Mouse (Mus musculus) embryonic stem cell, embryonic (primary cell): ENCODE data around the gene Chrnb1.

Source experiments
- CTCF ChIA-PET, 4 experiments: fragments of 300-600 bp in 2 of 4; fragments of 350-600 bp in 2 of 4; sonication (Branson Sonifier 250); formaldehyde crosslinking; loops; one replicate each; lab custom pipeline; 2022; ENCODE audit warnings: inconsistent platforms in 2 of 4; lab: Charles Lee
- POLR2A ChIA-PET, 4 experiments: fragments of 300-600 bp in 2 of 4; fragments of 350-600 bp in 2 of 4; sonication (Branson Sonifier 250); formaldehyde crosslinking; loops; one replicate each; lab custom pipeline; 2022; ENCODE audit warnings: antibody characterized with exemption in 4 of 4, inconsistent platforms in 1 of 4; lab: Charles Lee

Gene Chrnb1

DNA sequence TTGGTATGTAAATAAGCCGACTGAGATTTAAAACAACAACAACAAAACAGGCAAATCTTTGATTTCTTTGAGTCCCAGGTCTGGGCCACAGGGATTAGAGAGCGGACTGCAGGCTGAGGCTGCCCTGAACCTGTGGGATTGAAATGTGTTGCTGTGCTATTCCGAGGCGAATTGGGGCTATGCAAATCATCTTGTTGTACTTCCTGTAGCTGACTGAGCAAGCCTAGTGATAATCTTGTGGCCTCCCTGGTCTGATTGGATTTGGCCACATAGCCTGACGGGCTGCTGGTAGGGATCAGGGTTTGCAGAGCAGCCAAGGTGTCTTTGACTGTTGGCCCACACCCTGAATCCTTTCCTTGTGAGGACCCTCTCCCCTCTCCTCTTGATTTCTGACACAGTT is 20.8 kb downstream of the Chrnb1 start:
- POLR2A ChIA-PET, result interaction anchor here (0.5 to 5.9 kb wide), 25 partner anchors 8 to 205 kb away, joined by 3 to 69 read pairs (median 5); partner anchors contain the start of genes Polr2a (in 2 of the 4), Tmem102 (in 2 of the 4), 2810408A11Rik (in 1 of the 4) and Acap1 (in 1 of the 4)

DNA sequence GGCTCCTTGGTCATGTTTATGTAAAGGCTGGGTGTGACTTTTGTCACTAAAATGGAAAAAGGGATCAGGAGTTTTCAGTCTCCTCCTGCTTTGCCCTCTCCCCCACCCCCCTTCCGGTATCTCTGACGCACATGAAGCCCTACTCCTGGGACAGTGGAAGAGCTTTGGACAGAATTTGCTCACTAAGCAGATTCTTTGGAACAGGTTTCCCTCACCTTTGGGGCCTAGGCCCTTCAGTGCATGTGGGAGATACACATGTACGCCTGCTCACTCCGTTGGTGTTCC is 28.2 kb downstream of the Chrnb1 start:
- POLR2A ChIA-PET, result interaction anchor here (0.6 to 6.3 kb wide), 30 partner anchors 8 to 133 kb away, joined by 3 to 57 read pairs (median 5); partner anchors contain the start of genes Nlgn2 (in 2 of the 4), 2810408A11Rik (in 1 of the 4), Chrnb1 (in 1 of the 4) and Fgf11 (in 1 of the 4)
- CTCF ChIA-PET, result interaction anchor here in 1 of 4 experiments (0.7 kb wide), 1 partner anchor 34 kb away, joined by 3 read pairs; the partner anchor contains the start of gene Fgf11

More for the DNA sequence above, 20.8 kb downstream of the Chrnb1 start:
- CTCF ChIA-PET, result interaction anchor here in 1 of 4 experiments (1.3 to 2.1 kb wide), 2 partner anchors 102 to 159 kb away, joined by 4 to 5 read pairs; no protein-coding TSS in a partner anchor

DNA sequence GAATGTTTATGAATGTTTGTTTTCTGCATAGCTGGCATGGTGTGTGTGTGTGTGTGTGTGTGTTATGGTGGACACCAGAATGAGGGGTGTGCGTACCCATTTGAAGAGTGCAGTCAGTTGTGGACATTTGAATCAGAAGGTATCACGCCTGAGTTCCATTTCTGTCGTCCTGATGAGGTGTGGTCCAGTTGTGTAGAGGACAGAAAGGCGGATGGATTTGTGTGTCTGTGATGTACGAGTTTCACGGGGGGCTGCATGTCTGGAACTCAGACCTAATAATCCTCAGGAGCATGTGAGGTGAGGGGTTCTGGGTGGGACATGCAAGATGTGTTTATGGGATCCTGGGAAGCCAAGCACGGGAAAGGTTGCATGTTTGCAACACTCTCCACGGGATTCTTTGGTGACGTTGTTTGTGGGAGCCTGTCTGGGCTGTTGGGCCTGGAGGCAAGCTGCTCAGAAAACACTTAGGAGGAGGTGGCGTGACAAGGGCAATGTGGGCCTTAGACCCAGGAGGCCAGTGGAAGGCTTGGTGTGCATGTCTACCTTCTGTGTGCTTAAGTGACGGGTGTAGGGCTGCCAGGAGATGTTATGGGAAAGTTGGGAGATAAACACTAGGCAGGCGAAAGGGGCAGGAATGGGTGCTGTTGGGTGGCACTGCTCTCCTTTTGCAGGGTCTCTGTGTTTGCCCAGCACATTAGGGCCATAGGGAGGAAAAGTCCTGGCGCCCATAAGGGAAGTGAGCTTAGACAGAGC is 28.7 kb downstream of the Chrnb1 start:
- POLR2A ChIA-PET, result interaction anchor here (0.6 to 6.3 kb wide), 33 partner anchors 8 to 134 kb away, joined by 3 to 57 read pairs (median 4); partner anchors contain the start of genes Chrnb1 (in 2 of the 4), Nlgn2 (in 2 of the 4), 2810408A11Rik (in 1 of the 4) and Fgf11 (in 1 of the 4)
- CTCF ChIA-PET, result interaction anchor here in 1 of 4 experiments (0.7 kb wide), 1 partner anchor 34 kb away, joined by 3 read pairs; the partner anchor contains the start of gene Fgf11

DNA sequence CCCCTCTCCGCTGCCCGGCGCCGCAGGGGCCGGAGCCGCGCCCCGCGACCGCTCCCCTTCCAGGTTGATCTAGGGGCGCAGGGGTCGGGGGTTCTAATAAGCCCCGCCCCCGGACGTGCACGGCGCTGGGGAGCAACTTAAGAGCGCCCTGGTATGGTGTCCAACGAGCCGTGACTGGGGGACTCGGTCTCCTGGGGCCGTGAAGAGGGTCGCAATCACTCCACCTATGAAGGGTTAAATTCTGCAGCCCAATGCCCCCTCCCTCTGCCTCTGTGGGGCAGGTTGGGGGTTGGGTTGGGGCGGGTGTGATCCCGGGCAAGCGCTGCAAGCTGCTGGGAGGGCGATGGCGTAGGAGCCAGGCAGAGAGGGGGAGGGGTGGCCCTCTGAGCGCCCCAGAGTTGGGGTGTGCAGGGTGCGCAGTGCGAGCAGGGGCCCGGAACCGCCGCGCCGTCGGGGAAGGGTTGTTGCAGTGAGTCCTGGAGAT is 29.6 kb downstream of the Chrnb1 start:
- ChIA-PET POLR2A (interaction anchor here in 3 of 4 experiments (0.8 to 6.3 kb wide), 15 partner anchors 9 to 214 kb away, joined by 3 to 57 read pairs (median 4); partner anchors contain the start of genes Chrnb1 (in 1 of the 3), Fgf11 (in 1 of the 3) and Gps2 (in 1 of the 3)), CTCF (interaction anchor here in 1 of 4 experiments (0.6 to 1.4 kb wide), 2 partner anchors 13 to 155 kb away, joined by 3 read pairs; no protein-coding TSS in a partner anchor)

DNA sequence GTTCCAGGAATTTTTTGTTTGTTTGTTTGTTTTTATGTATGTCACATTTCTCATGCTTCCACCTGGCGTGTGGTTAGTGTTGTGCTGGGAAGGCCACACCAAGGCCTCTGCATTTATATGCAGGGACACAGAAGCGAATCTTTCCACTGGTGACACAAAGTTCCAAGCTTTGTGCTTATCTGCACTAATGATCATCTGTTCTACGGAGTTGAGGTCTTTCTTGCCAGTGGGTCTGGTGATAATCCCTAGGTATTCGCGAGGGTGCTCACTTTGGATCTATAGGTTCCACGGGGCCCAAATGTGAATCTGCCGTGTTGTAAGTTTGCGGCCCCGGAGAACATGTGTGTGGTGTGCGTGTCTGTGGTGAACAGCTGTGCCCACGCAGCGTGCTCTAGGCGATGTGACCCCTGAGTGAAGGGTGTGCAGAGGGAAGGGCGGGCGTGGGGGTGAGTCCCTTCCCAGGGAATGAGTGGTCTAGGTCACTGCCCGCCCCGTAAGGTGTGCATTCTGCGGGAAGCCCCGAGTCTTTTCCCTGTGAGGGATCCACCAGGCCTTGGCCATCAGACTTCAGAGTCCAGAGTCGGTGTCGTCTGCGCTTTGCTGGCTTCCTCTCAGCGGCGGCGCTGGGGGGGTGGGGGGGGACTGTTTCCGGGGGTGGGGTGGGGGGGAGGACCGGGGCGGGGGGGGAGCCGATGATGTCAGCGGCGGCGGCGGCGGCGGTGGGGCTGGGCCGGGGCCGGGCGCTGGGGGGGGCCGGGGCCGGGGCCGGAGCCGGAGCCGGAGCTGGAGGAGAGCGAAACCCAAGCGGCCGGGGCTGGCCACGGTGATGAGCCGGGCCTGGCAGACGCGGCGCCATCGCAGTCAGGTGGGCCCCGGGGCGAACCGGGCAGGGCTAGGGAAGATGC is 30.3 kb downstream of the Chrnb1 start, which contains the start of gene Zbtb4:
Zbtb4 (plus strand) TSS at position 692 of the 905 bp plus-strand sequence.
- CTCF ChIA-PET, result interaction anchor here in 3 of 4 experiments (0.6 to 2.3 kb wide), 8 partner anchors 10 to 278 kb away, joined by 3 to 11 read pairs (median 4); no protein-coding TSS in a partner anchor
- POLR2A ChIA-PET, result interaction anchor here in 3 of 4 experiments (0.6 to 6.3 kb wide), 43 partner anchors 8 to 859 kb away, joined by 3 to 57 read pairs (median 4); partner anchors contain the start of genes Nlgn2 (in 3 of the 3), Tmem256 (in 3 of the 3), Fgf11 (in 2 of the 3) and Chrnb1 (in 1 of the 3)

DNA sequence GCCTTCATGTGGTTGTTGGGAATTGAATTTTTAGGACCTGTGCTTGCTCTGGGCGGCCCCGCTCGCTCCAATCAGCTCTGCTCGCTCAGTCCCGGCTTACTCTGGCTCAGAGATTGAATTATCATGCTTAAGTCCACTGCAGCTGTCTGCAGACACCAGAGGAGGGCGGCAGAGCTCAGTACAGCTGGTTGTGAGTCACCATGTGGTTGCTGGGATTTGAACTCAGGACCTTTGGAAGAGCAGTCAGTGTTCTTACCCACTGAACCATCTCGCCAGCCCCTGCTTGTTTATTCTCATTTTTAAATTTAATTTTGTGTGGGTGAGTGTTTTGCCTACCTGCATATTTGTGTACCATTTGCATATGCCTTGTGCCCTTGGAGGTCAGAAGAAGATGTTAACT is 32.2 kb downstream of the Chrnb1 start:
- ChIA-PET POLR2A (interaction anchor here (0.6 to 6.3 kb wide), 22 partner anchors 10 to 185 kb away, joined by 3 to 57 read pairs (median 4); partner anchors contain the start of genes Fgf11 (in 2 of the 4), Nlgn2 (in 1 of the 4), Tmem102 (in 1 of the 4) and Tmem256 (in 1 of the 4)), CTCF (interaction anchor here (0.6 to 2.3 kb wide), 14 partner anchors 9 to 120 kb away, joined by 3 to 11 read pairs (median 4); partner anchors contain the start of genes Tmem102 (in 1 of the 4) and Tmem95 (in 1 of the 4))

DNA sequence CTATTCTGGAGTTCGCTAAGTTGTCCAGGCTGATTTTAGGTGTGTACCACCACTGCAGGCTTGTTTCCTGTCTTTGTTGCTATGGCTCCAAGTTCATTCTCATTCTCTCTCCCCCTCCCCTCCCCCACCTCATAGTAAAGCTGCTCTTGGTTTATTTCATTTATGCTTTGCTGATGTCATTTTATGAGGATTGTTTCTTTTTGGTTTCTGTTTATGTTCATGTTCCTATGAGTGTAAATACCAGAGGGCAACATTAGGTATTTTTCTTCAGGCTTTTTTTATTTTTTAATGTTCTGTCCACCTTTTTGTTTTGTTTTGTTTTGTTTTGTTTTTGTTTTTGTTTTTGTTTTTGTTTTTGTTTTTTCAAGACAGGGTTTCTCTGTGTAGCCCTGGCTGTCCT is 33.9 kb downstream of the Chrnb1 start, which contains the start of gene Slc35g3:
Slc35g3 (minus strand) TSS at position 101 of the 400 bp plus-strand sequence.
- ChIA-PET POLR2A (interaction anchor here (0.6 to 4.3 kb wide), 22 partner anchors 8 to 649 kb away, joined by 3 to 86 read pairs (median 4); partner anchors contain the start of genes Fgf11 (in 2 of the 4), 2810408A11Rik (in 1 of the 4), Cd68 (in 1 of the 4) and Eif5a (in 1 of the 4)), CTCF (interaction anchor here in 1 of 4 experiments (0.6 kb wide), 1 partner anchor 35 kb away, joined by 7 read pairs; no protein-coding TSS in a partner anchor)

DNA sequence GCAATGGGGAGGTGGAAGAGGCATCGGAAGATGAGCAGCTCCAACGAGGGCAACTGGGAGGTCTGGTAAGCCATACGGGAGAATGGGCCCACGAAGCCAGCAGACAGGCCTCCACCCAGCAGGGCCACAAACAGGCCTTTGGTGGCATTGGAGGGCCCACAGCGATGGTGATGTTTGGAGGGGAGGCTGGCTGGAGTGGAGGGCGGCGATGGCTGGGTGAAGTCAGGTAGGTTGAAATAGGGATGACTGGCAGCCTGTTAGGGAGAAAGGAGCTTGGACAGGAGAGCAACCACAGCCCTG is 34.9 kb downstream of the Chrnb1 start:
- ChIA-PET POLR2A (interaction anchor here in 3 of 4 experiments (0.5 to 4.3 kb wide), 46 partner anchors 9 to 682 kb away, joined by 3 to 86 read pairs (median 4); partner anchors contain the start of genes 2810408A11Rik (in 2 of the 3), Fgf11 (in 2 of the 3), Neurl4 (in 2 of the 3) and Nlgn2 (in 2 of the 3)), CTCF (interaction anchor here in 1 of 4 experiments (2.7 kb wide), 1 partner anchor 117 kb away, joined by 10 read pairs; the partner anchor contains the start of gene Tmem95)

DNA sequence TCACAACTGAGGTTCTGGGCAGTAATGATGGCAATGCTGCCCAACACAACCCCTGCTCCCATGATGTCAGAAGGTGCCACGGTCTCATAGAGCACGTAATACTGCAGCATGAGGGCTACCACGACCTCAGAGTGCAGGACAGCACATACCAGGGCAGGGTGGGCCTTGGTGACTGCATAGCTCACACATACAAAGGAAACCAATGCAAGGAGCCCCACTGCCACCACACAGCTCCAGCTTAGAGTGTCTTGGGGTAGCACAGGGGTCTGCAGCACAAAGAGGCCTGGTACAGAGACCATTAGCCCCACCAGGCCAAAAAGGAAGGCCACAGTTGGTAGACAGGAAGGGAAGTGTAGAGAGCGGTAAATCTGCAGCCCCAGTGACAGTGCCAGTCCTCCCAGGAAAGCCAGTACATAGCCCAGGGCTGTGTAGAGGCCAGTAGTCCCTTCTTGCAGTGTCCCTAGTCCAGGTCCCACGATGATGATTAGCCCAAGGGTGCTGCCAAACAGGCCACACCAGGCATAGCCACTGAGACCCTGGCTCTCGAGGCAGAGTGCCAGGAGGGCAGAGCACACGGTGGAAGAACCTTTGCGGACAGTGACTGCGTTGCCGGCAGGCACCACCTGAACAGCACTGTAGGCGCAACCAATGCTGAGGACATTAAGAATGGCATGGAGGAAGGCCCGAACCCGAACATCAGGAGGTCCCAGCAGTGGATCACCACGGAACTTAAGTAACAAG is 35.4 kb downstream of the Chrnb1 start:
- ChIA-PET CTCF (interaction anchor here in 1 of 4 experiments (1.0 to 2.7 kb wide), 3 partner anchors 29 to 117 kb away, joined by 3 to 11 read pairs (median 10); partner anchors contain the start of genes Tmem102 and Tmem95), POLR2A (interaction anchor here in 3 of 4 experiments (0.5 to 4.3 kb wide), 72 partner anchors 9 to 664 kb away, joined by 3 to 86 read pairs (median 6); partner anchors contain the start of genes Nlgn2 (in 3 of the 3), Tmem102 (in 3 of the 3), Tmem256 (in 3 of the 3) and 2810408A11Rik (in 2 of the 3))

DNA sequence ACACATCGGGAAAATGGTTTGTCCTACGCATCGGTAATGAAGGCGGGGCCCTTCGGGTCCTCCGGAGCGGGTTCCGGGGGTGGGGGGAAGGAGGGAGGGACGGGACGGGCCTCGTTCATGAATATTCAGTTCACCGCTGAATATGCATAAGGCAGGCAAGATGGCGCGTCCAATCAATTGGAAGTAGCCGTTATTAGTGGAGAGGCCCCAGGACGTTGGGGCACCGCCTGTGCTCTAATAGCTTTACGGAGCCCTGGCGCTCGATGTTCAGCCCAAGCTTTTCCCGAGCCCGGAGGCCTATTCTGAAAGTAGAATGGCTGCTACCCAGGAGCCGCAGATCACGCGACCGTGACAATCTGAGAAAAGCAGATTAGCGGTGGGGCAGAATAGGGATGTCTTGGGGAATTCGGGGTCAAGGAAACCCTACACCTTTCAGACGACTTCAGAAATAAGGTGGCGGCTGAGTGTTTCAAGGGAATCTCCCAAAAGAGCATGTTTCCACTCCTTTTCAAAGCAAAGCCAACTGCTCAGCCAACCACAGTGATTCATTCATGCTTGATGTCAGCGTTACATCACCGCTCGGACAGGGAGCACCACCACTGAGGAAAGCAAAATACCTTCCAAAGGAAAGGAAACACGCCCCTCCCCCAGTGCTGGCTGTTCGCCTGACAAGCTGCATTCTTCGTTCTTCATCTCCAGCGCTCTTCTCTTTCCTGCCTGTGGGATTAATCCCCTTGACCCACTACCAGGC is 36.6 kb downstream of the Chrnb1 start:
- CTCF ChIA-PET, result interaction anchor here in 3 of 4 experiments (0.6 to 2.7 kb wide), 7 partner anchors 10 to 175 kb away, joined by 3 to 11 read pairs (median 4); partner anchors contain the start of gene Tmem95 (in 1 of the 3)
- POLR2A ChIA-PET, result interaction anchor here (0.5 to 4.3 kb wide), 136 partner anchors 8 to 935 kb away, joined by 3 to 86 read pairs (median 5); partner anchors contain the start of genes Mpdu1 (in 4 of the 4), 2810408A11Rik (in 3 of the 4), Eif5a (in 3 of the 4) and Neurl4 (in 3 of the 4)

DNA sequence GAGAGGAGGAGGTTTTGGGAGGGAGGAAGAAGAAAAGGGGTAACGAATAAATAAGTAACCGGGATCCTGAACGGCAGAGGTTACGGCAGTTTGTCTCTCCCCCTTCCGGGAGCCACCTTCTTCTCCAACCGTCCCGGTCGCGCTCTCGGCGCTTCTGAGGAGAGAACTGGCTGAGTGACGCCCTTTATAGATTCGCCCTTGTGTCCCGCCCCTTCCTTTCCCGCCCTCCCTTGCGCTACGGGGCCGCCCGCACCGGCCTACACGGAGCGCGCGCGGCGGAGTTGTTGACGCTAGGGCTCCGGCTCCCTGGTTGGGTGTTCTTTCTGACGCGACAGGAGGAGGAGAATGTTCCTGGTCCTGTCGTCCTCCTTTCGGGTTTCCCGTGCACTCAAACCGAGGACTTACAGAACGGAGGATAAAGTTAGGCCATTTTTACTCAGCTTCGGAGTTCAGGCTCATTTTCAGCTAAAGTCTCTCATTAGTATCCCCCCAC is 37.2 kb downstream of the Chrnb1 start, which contains the start of gene Polr2a:
Polr2a (minus strand) TSS at position 160 of the 493 bp plus-strand sequence.
- ChIA-PET CTCF (interaction anchor here in 2 of 4 experiments (0.9 to 2.7 kb wide), 6 partner anchors 10 to 176 kb away, joined by 3 to 11 read pairs (median 4); partner anchors contain the start of gene Tmem95 (in 1 of the 2)), POLR2A (interaction anchor here in 3 of 4 experiments (0.6 to 4.3 kb wide), 108 partner anchors 9 to 935 kb away, joined by 3 to 86 read pairs (median 6); partner anchors contain the start of genes Tmem256 (in 3 of the 3), 2810408A11Rik (in 2 of the 3), Ctdnep1 (in 2 of the 3) and Eif5a (in 2 of the 3))

DNA sequence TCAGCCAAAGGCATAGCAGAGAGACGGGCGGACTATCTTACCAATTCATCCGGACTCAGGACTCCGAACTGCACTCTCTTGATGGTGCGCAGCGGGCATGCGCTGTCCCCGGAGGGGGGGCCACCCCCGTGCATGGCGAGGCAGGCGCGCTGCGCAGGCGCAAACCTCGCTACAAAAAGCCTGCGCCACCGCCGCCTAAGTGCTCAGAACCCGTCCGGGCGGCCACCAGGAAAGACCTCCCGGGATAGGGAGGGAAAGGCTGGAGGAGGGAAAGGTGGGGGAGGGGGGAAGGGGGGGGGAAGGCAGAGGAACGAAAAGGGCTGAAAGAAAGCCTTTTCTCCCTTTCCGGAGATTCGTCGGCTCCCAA is 37.7 kb downstream of the Chrnb1 start:
- ChIA-PET CTCF (interaction anchor here in 2 of 4 experiments (0.9 to 2.0 kb wide), 3 partner anchors 26 to 46 kb away, joined by 3 to 11 read pairs (median 4); no protein-coding TSS in a partner anchor), POLR2A (interaction anchor here in 3 of 4 experiments (0.6 to 6.5 kb wide), 91 partner anchors 8 to 889 kb away, joined by 3 to 86 read pairs (median 6); partner anchors contain the start of genes Fgf11 (in 2 of the 3), Mpdu1 (in 2 of the 3), Nlgn2 (in 2 of the 3) and Tmem102 (in 2 of the 3))

DNA sequence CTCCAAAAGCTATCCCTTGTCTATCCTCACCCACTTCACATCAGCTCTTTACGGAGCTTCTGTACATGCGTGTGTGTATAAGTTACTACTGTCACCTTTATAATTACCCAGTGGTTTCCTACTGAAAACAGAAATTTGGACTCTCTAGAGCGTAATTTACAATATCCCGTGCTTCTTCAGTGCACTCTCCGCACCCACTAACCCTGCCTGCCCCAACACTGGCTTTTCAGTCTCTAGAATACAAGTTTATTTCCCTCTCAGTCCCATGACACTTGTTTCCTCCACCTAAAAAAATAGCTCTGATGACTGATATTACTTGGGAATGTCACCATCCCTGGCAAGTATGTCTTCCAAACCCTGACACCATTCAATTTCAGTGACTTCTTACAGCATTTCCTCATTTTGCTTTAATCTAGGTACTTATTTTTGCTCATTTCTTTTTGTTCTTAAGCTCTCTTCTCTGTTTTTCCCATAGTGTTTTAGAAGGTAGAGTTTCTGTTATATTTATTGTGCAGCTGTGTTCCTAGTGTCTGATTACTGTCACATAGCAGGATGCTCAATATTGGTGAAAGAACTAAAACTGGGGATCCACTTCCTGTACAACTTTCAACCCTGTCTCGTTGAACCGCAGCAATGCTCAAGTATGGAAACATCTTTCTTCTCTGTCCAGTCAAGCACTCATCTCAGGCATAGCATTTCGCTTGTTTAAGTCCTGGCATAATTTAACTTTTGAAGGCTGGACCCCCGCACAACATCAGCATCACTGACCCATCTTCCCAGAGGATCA is 38.2 kb downstream of the Chrnb1 start:
- POLR2A ChIA-PET, result interaction anchor here in 3 of 4 experiments (0.5 to 6.5 kb wide), 105 partner anchors 9 to 684 kb away, joined by 3 to 34 read pairs (median 4); partner anchors contain the start of genes Nlgn2 (in 3 of the 3), Tmem256 (in 3 of the 3), Cd68 (in 2 of the 3) and Eif5a (in 2 of the 3)
- CTCF ChIA-PET, result no interaction called here
